Mouse (Mus musculus) bone marrow macrophage, adult 2 months (primary cell): ENCODE results near the gene Ankrd2.

Experiments
- CTCF ChIP-seq: IDR thresholded peaks from 2 replicates; pipeline ENCODE4 v1.5.1; 2012; ENCODE audit warnings: low read depth, mild to moderate bottlenecking, low read length, moderate library complexity
- POLR2A ChIP-seq: IDR thresholded peaks from 2 replicates; pipeline ENCODE4 v1.6.1; 2012; ENCODE audit warnings: mild to moderate bottlenecking, low read depth, low read length, borderline replicate concordance

DNA sequence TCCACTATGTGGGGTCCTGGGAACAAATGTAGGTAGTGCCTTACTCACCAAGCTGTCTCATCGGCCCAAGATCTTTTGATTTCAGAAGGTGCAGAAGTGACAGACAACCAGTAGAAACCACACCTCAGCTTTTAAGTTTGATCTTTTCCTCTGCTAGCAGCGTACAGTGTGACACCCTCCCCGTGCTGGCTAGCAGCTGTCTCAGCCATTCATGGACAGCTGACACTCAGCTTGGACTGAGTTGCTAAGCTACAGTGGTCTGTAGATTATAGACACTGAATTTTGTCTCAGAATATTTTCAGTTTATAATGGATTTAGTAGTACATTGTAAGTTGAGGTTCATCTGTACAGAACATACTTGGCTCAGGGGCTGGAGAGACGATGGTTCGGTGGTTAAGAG is 4.7 kb upstream of the Ankrd2 start:
- TF ChIP-seq CTCF = no peak
- TF ChIP-seq POLR2A = no peak
